ENCODE assay signal across 9 mouse cellular contexts in genomic region chr2:135439034-135439433, GRCm38 (mm10).
A peak's percentile ranks its signal among the peaks of the same experiment; 100 is the strongest.
DNase-seq lines count a peak whose midpoint lies in the region; ATAC-seq and TF ChIP-seq lines count a peak whose summit lies in the region.
"Had no signal": no experiment of that assay in that cellular context is flagged by ENCODE, and none has a peak within 500 bp of the region (broad histone marks: within the 10 kb centered on the region; RNA-seq: fewer than 3 reads in every experiment).

No protein-coding gene starts in this region.

- no peak overlapping the region for H3K4me2 ChIP-seq in kidney, embryonic 14.5 days (replicated peaks; ENCODE audit: low read depth, low read length)
- H3K4me2 ChIP-seq in neural tube, embryonic 12.5 days (replicated peaks): no peak overlapping the region
- H3K4me2 ChIP-seq in neural tube, embryonic 15.5 days: no peak overlapping the region
- no peak overlapping the region for H3K4me2 ChIP-seq in hindbrain, postnatal 0 days (ENCODE audit: low read depth, low read length)

- no peak overlapping the region for H3K4me3 ChIP-seq in kidney, embryonic 14.5 days (ENCODE audit: low read length)
- H3K4me3 ChIP-seq in neural tube, embryonic 12.5 days: no peak overlapping the region
- no peak overlapping the region for H3K4me3 ChIP-seq in neural tube, embryonic 15.5 days (replicated peaks)
- no peak overlapping the region for H3K4me3 ChIP-seq in hindbrain, postnatal 0 days (ENCODE audit: low read length)
- H3K4me3 ChIP-seq in left cerebral cortex, adult 2 months: no peak overlapping the region

- 0 out of 2 replicates have a peak, but pooled peaks have one; percentile 63 for ATAC-seq in kidney, embryonic 14.5 days (ENCODE audit: low FRiP score, low TSS enrichment)
- peak; percentile 30; the same call in 1 of the 2 replicates for ATAC-seq in neural tube, embryonic 12.5 days (ENCODE audit: low FRiP score, low read depth)
- no peak for ATAC-seq in neural tube, embryonic 15.5 days (ENCODE audit: low FRiP score)
- 0 out of 2 replicates have a peak, but pooled peaks have one; percentile 24 for ATAC-seq in hindbrain, postnatal 0 days

- intact Hi-C loops in left cerebral cortex, adult 2 months (cut with DNase I): loop anchor here (2.0 to 5.0 kb wide), 4 partner anchors 220 to 520 kb away; partner anchors contain the start of gene Plcb4

- H3K36me3 ChIP-seq in kidney, embryonic 14.5 days (ENCODE audit: control insufficient read depth, insufficient read depth, low read length): no peaks in the 10 kb centered on the region
- no peaks in the 10 kb centered on the region for H3K36me3 ChIP-seq in neural tube, embryonic 12.5 days
- no peaks in the 10 kb centered on the region for H3K36me3 ChIP-seq in neural tube, embryonic 15.5 days
- no peaks in the 10 kb centered on the region for H3K36me3 ChIP-seq in hindbrain, postnatal 0 days (ENCODE audit: insufficient read depth, low read length)
- H3K36me3 ChIP-seq: heart, embryonic 15.5 days had no signal

- no peak overlapping the region for H3K27ac ChIP-seq in kidney, embryonic 14.5 days (ENCODE audit: low read depth, low read length)
- no peak overlapping the region for H3K27ac ChIP-seq in neural tube, embryonic 12.5 days
- H3K27ac ChIP-seq in neural tube, embryonic 15.5 days (replicated peaks): no peak overlapping the region
- no peak overlapping the region for H3K27ac ChIP-seq in hindbrain, postnatal 0 days
- H3K27ac ChIP-seq in left cerebral cortex, adult 2 months: no peak overlapping the region

- TF ChIP-seq CTCF in hindbrain, postnatal 0 days (IDR thresholded peaks at IDR 0.05; ENCODE audit: low read depth): no peak
- TF ChIP-seq CTCF in left cerebral cortex, adult 2 months (IDR thresholded peaks at IDR 0.05): no peak

- H3K27me3 ChIP-seq in kidney, embryonic 14.5 days (ENCODE audit: control insufficient read depth, insufficient read depth, low read length): no peaks in the 10 kb centered on the region
- H3K27me3 ChIP-seq in neural tube, embryonic 12.5 days (replicated peaks): no peaks in the 10 kb centered on the region
- H3K27me3 ChIP-seq in neural tube, embryonic 15.5 days (replicated peaks): no peaks in the 10 kb centered on the region
- no peaks in the 10 kb centered on the region for H3K27me3 ChIP-seq in hindbrain, postnatal 0 days (ENCODE audit: insufficient read depth, low read length)
- H3K27me3 ChIP-seq: heart, embryonic 15.5 days; Patski had no signal

- no peaks in the 10 kb centered on the region for H3K4me1 ChIP-seq in kidney, embryonic 14.5 days (ENCODE audit: control insufficient read depth, insufficient read depth, low read length)
- H3K4me1 ChIP-seq in neural tube, embryonic 12.5 days: peaks cover 5% of the 10 kb centered on the region
- H3K4me1 ChIP-seq in neural tube, embryonic 15.5 days: peaks cover 3% of the 10 kb centered on the region; the same call in 1 of the 2 replicates
- no peaks in the 10 kb centered on the region for H3K4me1 ChIP-seq in hindbrain, postnatal 0 days (ENCODE audit: insufficient read depth, low read length)

- 83% methylated on average over 3 of the region's 3 CpGs for WGBS in kidney, embryonic 14.5 days
- WGBS in neural tube, embryonic 12.5 days: 87% methylated on average over 3 of the region's 3 CpGs
- WGBS in neural tube, embryonic 15.5 days: 93% methylated on average over 3 of the region's 3 CpGs
- WGBS in hindbrain, postnatal 0 days: 89% methylated on average over 3 of the region's 3 CpGs

- no peak overlapping the region for H3K9ac ChIP-seq in kidney, embryonic 14.5 days (ENCODE audit: low read depth, low read length)
- no peak overlapping the region for H3K9ac ChIP-seq in neural tube, embryonic 12.5 days
- H3K9ac ChIP-seq in neural tube, embryonic 15.5 days (replicated peaks): no peak overlapping the region
- H3K9ac ChIP-seq in hindbrain, postnatal 0 days (replicated peaks; ENCODE audit: low read length): no peak overlapping the region
- H3K9ac ChIP-seq: heart, embryonic 15.5 days had no signal

- no peak for DNase-seq in kidney, adult 11 months
- DNase-seq in hindbrain, postnatal 0 days (ENCODE audit: low spot score): no peak
- DNase-seq in left cerebral cortex, adult 2 months (ENCODE audit: extremely low spot score in 1 of 2, low spot score in 2 of 2): no peak
- DNase-seq in layer of hippocampus, postnatal 36 days: no peak

- no peaks in the 10 kb centered on the region for H3K9me3 ChIP-seq in kidney, embryonic 14.5 days (ENCODE audit: control insufficient read depth, low read length)
- no peaks in the 10 kb centered on the region for H3K9me3 ChIP-seq in neural tube, embryonic 12.5 days
- no peaks in the 10 kb centered on the region for H3K9me3 ChIP-seq in neural tube, embryonic 15.5 days (replicated peaks)
- no peaks in the 10 kb centered on the region for H3K9me3 ChIP-seq in hindbrain, postnatal 0 days (ENCODE audit: low read length)
- H3K9me3 ChIP-seq: heart, embryonic 15.5 days had no signal
